Mouse (Mus musculus) olfactory bulb, adult 2 months (tissue): ENCODE measurements around the gene Lpcat2.

Experiments
- CTCF ChIP-seq: fragments of 200-500 bp; IDR thresholded peaks from 2 replicates; pipeline ENCODE4 v1.5.1; 2012; ENCODE audit warnings: low read depth, mild to moderate bottlenecking, low read length, moderate library complexity; ENCODE audit not compliant: insufficient read depth
- POLR2A ChIP-seq: fragments of 200-500 bp; IDR thresholded peaks from 2 replicates; pipeline ENCODE4 v1.6.1; 2012; ENCODE audit warnings: mild to moderate bottlenecking, low read depth, low read length, moderate library complexity; ENCODE audit not compliant: insufficient read depth

GRCm38 (mm10) chr8:92834786-92835500 is 20.2 kb upstream of the Lpcat2 start:
- TF ChIP-seq CTCF (no peak), POLR2A (no peak)
